Mouse (Mus musculus): ENCODE measurements at regions not wholly inside any gene's neighbourhood (a gene's known extent, or its start where the extent isn't known, plus 50 kb on each side); places are given as distances from the start of the nearest gene placed in this dataset.

GRCm38 (mm10) chr10:21751326-21751725 lies 130.7 kb upstream of the Sgk1 start:
- TF ChIP-seq MYOG (IDR thresholded peaks at IDR 0.05; ENCODE audit: control insufficient read depth, extremely low read depth, insufficient read length), result no peak
- no peak for TF ChIP-seq MAX (IDR thresholded peaks at IDR 0.05)

Data from C2C12 (cell line).